Mouse (Mus musculus): Measurements from ENCODE around the gene Boll.
"Not testable (repeated sequence)": the region's sequence is repeated elsewhere in the genome, so short reads cannot be mapped to it uniquely, and the experiment has no call there.

The Boll gene

DNA sequence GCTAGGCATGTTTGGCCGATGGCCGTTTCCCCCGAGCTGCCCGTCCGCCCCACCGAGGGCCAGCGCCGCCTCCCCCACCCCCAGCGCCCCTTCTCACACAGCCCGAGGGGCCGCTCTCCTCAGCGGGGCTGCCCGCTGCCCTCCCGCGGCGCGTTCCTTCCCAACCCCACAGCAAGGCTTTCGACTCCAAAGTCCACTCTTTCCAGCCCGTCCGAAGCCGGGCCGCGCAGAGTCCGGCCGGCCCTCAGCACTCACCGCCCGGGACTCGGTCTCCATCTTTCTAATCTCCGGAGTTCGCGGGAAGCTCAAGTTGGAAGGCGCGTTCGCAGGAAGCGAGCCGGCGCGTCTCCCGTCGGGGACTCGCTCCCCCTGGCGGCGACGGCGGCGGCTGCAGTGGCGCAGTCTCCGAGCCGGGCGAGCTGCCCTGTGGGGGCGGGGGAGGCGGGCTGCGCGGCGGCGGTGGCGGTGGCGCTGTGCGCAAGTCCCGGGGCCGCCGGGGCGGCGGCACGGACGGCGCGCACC is at the start of gene Boll:
Gene Boll (minus strand): TSS at position 426 of the 522 bp plus-strand sequence.
- DNase-seq (ENCODE audit: low read depth, low spot score) = peak; percentile 83

DNA sequence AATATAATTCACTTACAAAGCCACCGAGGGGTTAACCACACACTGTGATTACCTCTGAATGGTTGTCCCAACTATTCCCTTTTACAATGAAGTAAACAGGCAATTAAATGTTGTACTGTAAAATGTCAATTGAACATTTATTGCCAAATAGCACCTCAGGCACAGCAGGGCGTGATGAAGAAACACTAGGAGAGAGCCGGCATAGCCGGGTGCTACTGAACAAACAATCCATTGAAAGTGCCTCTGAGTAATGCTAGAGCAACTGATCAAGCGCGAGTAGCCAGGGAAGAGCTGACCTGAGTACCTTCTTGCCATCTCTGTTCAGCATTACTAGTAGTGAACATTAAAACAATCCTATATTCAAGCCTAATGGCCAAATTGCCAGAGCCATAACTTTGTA is 49.3 kb upstream of the Boll start:
- no peak for DNase-seq (ENCODE audit: low read depth, low spot score)

DNA sequence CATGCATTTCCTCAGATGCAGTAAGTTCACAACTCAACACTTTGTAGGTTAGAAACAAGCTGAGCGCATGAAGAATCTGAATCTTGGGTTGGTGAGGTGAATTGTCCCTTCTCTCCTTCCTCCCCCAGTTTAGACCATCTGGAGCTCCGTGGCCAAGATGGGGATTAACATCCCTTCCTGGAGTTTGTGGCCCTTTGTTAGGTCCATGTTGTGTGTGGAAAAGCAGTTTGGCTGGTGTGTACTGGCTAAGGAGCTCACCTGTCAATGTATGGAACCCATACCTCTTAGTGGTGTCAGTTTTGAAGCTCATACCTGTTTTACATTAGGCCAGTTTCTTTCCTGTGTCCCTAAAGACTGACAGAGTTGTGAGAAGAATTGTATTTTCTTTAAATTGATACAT is 47.8 kb upstream of the Boll start:
- DNase-seq (ENCODE audit: low read depth, low spot score) = no peak

DNA sequence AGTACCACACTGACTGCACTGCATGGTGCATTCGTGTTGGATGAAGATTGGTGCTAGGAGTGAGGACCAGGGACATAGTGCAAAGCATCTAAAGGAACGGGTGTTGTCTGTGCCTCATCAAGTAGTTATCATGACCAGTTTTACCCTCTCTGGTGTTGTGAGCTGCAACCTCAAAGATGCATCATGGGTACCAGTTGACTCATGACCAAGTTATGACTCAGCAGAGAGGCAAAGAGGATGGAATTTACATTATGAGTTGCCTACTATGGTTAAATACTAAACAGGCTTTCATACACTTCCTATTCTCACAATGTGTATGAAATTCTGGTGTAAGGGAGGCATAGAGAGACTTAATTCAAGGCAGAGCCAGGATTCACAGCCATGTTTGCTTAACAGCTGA is 47.4 kb upstream of the Boll start:
- DNase-seq (ENCODE audit: low read depth, low spot score) = no peak

DNA sequence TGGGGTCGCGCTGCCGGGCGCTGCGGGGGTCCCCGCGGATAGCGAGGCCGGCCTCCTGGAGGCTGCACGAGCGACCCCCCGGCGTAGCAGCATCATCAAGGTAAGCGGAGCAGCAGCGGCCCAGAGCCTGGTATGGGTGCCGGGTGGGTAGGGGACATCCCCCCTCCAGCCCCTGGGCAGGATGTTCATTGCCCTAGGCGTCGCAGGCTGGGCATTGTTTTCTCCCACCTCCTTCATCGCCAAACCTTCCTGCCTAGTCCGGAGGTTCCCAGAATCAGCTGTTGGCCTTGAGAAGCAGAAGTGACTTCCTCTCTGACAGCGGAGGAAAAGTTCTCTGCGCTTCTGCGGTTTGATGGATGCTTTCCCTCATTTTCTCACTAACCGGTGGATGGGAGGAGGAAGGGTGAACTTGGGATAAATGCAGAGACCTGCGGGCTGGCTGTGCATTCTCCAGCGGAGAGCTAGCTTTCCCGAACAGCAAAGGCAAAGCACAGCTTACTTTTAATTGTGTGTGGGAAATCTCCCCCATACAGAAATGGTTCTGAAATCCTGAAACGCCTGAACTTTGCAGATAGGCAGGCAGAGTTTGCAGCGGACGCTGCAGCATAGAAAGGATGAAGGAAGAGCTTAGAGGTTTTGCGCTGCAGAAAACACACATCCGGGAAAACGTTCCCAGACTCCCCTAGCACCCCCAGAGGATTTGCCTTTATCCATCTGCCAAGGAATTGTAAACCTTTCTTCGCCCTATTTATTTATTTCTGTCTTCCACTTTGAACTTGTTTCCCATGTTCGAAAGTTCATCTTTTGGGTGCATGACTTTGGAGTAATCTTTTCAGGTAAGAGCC is 43.5 kb upstream of the Boll start:
- peak; percentile 36 for DNase-seq (ENCODE audit: low read depth, low spot score)

DNA sequence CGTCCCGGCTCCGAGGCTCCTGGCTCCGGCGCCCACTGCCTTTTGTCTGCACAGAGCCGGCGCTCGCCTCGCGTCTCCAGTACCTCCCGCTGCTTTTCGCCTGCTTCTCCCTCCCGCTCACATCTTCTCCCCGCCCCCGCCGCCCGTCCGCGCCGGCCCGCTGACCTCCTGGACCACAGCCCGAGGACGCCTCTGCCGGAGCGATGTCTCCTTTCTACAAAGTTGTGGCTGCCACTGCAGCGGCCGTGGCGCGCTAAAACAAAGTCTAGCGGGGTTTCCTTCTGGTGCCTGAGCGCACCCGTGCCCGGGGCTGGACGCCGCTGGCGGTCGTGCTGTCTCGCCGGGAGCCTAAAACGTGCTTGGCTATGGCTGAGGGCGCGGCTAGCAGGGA is 42.7 kb upstream of the Boll start:
- no peak for DNase-seq (ENCODE audit: low read depth, low spot score)

DNA sequence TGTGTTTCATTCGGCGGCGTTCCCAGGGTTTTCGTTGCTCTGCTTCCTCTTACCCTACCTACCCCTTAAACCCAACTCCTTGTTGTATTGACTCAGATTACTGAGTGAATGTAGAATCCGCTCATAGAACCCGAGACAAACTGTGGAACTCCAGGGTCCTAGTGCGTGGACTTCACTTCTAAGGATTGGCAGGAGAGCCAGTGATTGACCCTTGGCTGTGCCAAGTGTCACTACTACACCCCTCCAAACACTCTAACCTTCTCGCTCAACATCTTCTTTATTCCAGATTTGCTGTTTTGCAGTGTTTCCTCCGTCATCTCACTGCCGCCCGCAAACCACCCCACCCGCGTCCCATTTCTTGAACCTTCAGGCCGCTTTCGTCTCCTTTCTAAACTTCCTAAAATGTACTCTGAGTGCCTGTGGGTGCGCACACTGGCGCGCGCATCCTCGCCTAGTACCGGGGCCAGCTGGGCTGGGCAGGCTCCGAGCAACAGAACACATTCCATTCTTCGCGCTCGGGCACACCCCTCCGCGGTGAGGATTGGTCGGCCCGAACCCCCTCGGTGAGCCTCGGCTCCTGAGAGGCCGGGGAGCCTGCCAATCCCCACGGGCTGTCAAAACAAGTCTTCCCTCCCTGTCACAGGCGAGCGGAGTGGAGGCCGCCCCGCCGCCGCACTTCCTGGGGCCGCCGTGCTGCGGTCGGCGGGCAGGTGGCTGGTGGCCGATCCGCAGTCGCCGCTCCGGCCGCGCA is 42.2 kb upstream of the Boll start, which contains the start of gene Plcl1:
Gene Plcl1 (plus strand): TSS at position 650 of the 751 bp plus-strand sequence.
- peak; percentile 93 for DNase-seq (ENCODE audit: low read depth, low spot score)

DNA sequence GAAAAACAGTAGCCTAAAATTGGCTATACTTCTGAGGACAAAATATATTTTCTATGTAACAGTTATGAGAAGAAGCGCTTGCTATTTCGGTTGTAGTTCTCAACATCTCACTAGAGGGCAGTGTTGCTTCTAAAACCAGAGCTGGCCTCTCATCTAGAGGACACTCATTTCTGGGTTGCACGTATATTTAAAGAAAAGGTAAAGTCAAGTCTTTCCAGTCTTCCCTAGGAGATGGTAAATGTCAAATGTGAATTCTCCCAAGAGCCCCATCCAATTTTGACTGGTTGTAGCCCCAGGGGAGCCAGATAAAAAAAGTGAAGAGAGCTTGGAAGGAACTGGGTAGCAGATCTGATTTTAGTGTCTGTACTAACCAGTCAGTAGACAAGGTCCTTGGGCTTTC is 41.2 kb upstream of the Boll start:
- peak; percentile 70 for DNase-seq (ENCODE audit: low read depth, low spot score)

DNA sequence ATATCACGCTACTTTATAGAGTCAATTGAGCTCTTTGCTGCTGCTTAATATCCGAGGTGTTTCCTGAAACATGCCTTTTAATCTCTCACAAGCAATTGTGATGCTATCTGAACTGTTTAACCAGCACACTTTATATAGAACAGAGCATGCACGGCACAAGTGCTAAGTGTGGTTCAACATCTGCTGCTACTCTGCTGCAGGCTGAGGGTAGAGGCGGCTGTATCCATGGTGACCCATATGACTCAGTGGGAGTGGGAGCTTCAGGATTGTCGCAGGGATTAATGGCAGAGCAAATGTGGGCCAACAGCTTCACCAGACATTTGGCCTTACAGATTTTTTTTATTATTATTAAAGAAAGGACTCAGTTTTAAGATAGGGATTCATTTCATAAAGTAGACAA is 36.6 kb upstream of the Boll start:
- no peak for DNase-seq (ENCODE audit: low read depth, low spot score)

DNA sequence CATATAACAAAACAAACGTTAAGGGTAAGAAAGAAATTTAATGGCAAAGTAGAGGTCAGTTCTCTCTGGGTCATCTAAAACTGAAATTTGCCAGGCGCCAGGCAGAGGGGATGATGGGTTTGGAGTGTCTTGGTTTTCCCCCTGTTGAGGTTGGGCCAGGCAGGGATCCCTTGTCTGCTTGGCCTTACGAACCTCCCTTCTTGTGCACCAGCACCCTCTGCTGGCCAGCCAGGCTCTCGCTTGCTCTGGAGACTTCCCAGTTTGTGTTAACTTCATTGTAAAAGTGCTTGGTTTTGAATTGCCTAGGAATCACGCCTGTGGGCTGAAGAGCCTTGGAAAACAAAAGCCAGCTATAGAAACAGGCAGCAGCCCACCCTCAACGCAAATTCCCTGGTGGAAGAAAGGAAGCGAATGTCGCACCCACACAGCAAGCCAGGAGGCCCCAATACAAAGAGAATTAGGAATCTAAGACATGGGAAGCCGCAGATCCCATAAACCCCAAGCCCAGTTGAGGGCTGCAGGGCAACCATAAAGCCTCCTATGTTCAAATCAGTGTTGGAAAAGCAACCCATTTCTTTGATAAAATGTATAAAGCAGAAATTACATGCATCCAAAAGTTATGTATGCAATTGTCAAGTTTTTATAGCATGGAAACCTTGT is 20.0 kb upstream of the Boll start:
- DNase-seq (ENCODE audit: low read depth, low spot score) = peak; percentile 94

DNA sequence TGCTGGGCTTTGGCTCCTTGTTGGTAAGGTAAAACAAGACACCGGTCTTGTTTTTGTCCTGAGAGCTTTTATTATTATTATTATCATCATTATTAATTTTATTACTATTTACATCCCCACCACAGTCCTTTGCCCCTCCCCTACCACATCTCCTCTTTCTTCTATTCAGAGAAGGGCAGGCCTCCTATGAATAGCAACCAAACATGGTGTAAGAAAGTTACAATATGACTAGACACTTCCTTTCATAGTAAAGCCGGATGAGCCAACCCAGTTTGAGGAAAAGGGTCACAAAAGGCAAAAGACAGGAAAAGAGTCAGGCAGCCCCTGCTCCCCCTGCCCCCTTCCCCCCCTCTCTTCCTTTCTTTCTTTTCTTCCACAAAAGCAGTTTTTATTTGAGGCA is 17.3 kb upstream of the Boll start:
- no peak for DNase-seq (ENCODE audit: low read depth, low spot score)

DNA sequence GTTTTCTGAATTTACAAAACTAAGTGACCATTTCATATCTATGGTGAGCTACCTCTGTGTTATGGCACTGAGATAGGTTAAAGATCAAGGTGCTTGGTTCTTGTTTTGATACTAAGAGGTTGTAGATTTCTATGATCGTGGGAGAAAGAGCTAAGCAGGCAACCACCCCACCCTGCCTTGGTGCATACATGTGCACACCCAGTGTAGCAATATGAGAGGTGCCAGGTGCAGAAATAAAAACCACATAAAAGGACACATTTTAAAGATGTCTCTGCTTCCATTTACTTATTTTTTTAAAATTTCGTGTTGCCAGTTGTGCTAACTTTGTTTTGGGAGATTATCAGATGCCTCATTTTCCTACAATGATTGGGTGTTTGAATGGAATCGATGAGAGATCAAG is 9.4 kb upstream of the Boll start:
- DNase-seq (ENCODE audit: low read depth, low spot score) = no peak

DNA sequence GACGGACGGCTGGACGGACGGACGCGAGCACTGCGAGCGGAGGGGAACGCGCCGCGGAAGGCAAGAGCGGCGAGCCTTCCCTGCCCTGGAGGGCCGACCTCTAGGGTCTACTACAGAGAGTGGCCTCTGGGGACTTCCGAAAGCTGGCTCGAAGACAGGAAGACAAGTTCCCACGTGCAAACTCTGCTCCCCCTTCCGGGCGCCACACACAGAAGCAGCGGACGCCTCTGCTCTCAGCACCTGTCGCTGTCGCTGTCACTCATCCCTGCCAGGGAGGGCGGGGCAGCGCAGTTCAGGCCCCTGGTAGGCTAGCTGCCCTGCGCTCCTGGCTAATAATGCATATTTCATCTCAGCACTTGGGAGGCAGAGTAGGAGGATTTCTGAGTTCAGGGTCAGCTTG is 317 bp upstream of the Boll start:
- peak; percentile 92 for DNase-seq (ENCODE audit: low read depth, low spot score)

DNA sequence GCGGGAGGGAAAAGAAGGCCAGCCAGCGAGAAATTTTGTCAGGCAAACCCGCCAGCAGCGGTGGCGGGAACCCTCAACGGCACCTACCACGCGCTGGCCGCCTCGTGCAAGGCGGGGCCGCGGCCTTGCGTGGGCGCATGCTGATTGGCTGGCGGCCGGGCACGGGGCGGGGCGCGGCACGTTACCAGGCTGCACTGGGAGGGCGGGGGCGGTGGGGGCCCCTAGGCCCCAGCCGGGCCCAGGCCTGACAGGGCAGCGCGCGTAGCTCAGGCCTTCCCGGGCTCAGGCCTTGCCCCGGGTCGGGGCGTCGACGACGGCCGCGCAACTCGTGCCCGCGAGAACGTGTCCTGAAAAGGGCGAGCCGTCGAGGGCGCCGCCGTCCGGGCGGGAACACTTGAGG is 635 bp downstream of the Boll start:
- peak; percentile 31 for DNase-seq (ENCODE audit: low read depth, low spot score)

DNA sequence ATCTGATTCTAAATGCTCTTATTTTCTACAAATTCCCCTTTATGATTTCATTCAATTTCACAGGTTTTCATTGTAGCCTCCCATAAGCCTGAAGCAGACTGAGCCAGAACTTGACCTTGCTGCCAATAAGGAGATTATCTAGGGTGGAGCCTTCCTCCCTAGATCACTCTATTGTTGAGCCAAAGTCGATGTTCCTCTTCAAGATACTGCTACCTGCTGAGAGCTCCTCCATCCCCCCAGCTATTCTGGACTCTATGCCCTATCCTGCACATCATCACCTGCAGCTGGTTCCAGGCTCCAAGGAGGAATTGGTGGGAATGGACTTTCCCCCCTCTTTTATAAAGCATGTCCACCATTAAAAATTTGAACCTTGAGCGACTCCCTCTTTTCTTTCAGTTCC is 11.4 kb downstream of the Boll start:
- peak; percentile 81 for DNase-seq (ENCODE audit: low read depth, low spot score)

DNA sequence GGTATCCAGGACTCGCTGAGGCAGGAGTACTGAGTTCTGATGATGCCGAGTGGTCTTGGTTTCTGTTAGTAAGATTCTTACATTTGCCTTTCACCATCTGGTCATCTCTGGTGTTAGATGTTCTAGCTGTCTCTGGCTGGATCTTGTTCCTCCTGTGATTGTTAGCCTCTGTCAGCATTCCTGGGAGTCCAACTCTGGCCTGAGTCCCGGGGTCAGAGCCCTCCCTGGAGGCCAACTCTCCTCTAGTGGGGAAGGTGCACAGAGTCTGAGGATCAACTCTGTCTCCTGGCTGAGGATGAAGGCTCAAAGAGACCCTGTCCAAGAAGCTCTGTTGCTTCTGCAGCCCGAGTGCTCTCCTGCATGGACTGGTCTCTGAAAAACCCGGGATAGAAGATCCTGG is 37.8 kb downstream of the Boll start:
- DNase-seq (ENCODE audit: low read depth, low spot score) = not testable (repeated sequence)

DNA sequence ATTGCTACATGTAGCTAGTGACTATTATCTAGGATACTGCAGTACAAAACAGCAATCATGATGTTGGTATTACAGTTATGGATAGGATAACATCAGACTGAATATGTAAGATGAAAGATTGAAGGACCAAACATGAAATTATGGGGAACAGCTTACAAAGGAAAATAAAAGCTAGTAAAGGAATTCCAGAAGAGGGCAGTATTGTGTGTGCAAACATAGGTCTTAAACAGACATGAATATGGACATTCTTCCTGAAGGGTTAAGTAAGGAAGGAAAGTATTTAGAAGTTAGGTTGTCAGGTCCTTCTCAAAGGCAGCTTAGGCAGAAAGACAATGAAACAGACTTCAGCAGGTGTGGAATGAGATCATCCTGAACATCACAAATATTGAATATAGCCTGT is 62.2 kb downstream of the Boll start:
- peak; percentile 35 for DNase-seq (ENCODE audit: low read depth, low spot score)

DNA sequence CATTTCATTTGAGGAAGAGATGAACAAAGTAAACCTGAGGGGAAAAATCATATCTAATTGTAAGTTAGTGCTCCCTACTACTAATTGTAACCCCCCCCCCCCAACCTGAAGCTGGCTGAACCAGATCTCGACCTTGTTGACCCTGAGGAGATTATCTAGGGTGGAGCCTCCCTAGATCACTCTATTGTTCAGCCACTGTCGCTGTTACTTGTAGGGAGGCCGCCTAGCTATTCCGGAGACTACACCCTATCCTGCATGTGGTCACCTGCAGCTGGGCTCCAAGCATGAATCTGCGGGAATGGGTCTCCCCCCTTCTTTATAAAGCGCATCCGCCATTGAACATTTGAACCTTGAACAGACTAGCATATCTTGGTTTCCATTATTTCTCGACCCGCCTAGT is 84.2 kb downstream of the Boll start:
- peak; percentile 85 for DNase-seq (ENCODE audit: low read depth, low spot score)

DNA sequence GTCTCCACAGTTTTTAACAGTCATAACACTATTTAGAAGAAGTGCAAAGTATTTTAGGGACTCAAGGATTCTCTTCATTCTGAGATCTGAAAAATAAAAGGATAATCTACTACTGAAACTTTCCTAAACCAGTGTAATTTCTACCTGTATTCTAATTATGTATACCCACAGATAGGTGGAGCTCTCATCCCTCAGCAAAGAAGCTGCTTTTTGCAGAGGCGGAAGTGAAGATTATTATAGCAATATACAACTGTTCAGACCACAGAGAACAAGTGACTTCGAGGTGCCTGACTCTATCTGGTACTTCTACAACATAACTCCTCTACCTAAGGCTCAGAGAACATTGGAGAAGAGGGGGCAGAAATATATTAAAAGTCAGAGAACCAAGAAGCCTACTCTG is 97.8 kb downstream of the Boll start:
- no peak for DNase-seq (ENCODE audit: low read depth, low spot score)

DNA sequence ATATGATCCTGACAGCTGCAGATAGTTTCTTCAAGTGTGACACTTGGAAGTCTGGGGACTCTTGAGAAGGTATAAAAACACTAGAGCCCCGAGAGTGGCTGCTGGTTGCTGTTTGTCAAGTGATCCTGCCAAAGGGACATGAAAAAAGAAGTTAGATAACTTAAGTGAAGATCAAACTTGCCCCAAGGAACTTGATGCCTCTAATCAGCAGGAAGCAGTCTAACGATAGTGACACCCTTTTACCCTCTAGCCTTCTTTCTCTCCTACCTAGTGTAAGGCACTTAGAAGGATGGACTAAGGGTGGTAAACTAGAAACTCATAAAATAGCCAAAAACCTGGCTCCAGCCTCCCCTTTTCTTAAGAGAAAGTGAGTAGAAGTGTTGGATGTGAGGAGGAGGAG is 98.9 kb downstream of the Boll start:
- DNase-seq (ENCODE audit: low read depth, low spot score) = no peak

DNA sequence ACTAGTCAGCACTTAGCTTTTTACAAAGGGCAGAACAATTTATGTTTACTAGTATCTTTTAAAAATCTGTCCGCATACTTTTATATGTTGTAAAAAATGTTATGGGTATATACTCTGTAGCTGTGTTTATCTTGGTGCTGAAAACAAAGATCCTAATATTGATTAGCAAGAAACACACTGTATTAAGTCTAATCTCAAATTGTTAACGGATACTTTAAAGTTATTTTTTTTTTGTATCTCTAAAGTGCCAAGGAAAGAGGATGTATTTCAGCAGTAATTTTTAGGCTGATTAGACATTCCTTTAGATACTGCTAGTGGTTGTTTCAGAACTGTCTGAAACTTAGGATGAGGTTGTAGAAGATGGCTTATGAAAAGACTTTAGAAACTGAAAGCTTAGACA is 116.9 kb downstream of the Boll start:
- DNase-seq (ENCODE audit: low read depth, low spot score) = no peak

DNA sequence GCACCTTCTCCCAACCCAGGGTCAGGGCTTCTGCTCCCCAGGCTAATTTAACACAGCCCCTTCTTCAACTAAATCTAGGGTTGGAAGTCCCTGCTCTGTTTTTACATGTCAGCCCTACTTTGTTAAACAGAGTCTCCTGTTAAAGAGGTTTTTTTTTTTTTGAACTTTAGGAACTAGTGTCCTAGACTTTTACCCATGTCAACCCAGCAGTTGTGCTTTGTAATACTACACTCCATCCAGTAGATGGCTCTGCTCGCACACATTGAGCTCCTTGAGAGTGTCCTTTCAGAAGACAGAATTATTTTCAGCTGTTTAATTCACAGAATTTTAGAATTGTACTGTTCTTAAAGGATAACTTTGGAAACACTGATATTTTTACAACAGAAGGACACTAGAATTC is 124.0 kb downstream of the Boll start:
- peak; percentile 83 for DNase-seq (ENCODE audit: low read depth, low spot score)
